Mouse (Mus musculus) heart, postnatal 10 days (tissue): ENCODE measurements around the gene Calr. TPM values are rescaled to one million over a fixed set of nuclear protein-coding genes. Genes with fewer than 3 reads are reported as not detected.

Experiments used
- DNase-seq, 2 experiments: peaks; one replicate each; pipeline ENCODE4 v3.0.0; 2021
- intact Hi-C: fragments of 180-260 bp; cut with DNase I; formaldehyde crosslinking; loops from one replicate; pipeline ENCODE4 v1.15.1; 2025
- total RNA-seq, 2 experiments: library from RNA; stranded (reverse); gene quantifications; 2 replicates each; pipeline ENCODE4 v1.2.3; 2021

Gene Calr
- 100 to 1,000 TPM; 275 to 333 TPM for total RNA-seq

GRCm38 (mm10) chr8:84846722-84847572, at the start of gene Calr:
Gene Calr (minus strand): TSS chr8:84846934.
- peak; percentile 99 to 100 for DNase-seq
- intact Hi-C loops, result loop anchor here (2.0 kb wide), 1 partner anchor 56 kb away; no protein-coding TSS in a partner anchor

GRCm38 (mm10) chr8:84895963-84896362, 49.2 kb upstream of the Calr start:
- no peak for DNase-seq
- intact Hi-C loops, result no loop called here

- intact Hi-C loops, result no loop called here
- peak; percentile 96 for DNase-seq
Measured at GRCm38 (mm10) chr8:84893709-84894134, 47.0 kb upstream of the Calr start, which contains the start of gene Gcdh. Gene Gcdh (minus strand): TSS chr8:84893921.

GRCm38 (mm10) chr8:84892993-84893708, 46.4 kb upstream of the Calr start:
- no peak for DNase-seq
- intact Hi-C loops, result no loop called here

- intact Hi-C loops, result no loop called here
- DNase-seq, result no peak
Measured at GRCm38 (mm10) chr8:84889141-84889540, 42.4 kb upstream of the Calr start.

- no peak for DNase-seq
- intact Hi-C loops, result no loop called here
Measured at GRCm38 (mm10) chr8:84888280-84888679, 41.5 kb upstream of the Calr start.

- intact Hi-C loops, result no loop called here
- DNase-seq, result no peak
Measured at GRCm38 (mm10) chr8:84884728-84885127, 38.0 kb upstream of the Calr start.

- intact Hi-C loops, result no loop called here
- no peak for DNase-seq
Measured at GRCm38 (mm10) chr8:84878915-84879314, 32.2 kb upstream of the Calr start.

- DNase-seq, result no peak
- intact Hi-C loops, result no loop called here
Measured at GRCm38 (mm10) chr8:84877297-84878035, 30.7 kb upstream of the Calr start.

- intact Hi-C loops, result no loop called here
- no peak for DNase-seq
Measured at GRCm38 (mm10) chr8:84874339-84874738, 27.6 kb upstream of the Calr start.

GRCm38 (mm10) chr8:84873016-84873415, 26.3 kb upstream of the Calr start:
- no peak for DNase-seq
- intact Hi-C loops, result no loop called here

GRCm38 (mm10) chr8:84872309-84872965, 25.7 kb upstream of the Calr start:
- peak; percentile 23 to 58 for DNase-seq
- intact Hi-C loops, result no loop called here

GRCm38 (mm10) chr8:84871376-84872308, 24.9 kb upstream of the Calr start, which contains the start of gene Syce2:
Gene Syce2 (plus strand): TSS chr8:84872111.
- peak; percentile 71 to 84 for DNase-seq
- intact Hi-C loops, result no loop called here

GRCm38 (mm10) chr8:84856864-84857441, 10.2 kb upstream of the Calr start, which contains the start of gene Farsa:
Gene Farsa (plus strand): TSS chr8:84856989.
- intact Hi-C loops, result no loop called here
- peak; percentile 95 to 97 for DNase-seq

GRCm38 (mm10) chr8:84856434-84856833, 9.7 kb upstream of the Calr start:
- intact Hi-C loops, result no loop called here
- DNase-seq, result no peak

GRCm38 (mm10) chr8:84847684-84848435, 1.1 kb upstream of the Calr start:
- intact Hi-C loops, result loop anchor here (2.0 kb wide), 1 partner anchor 55 kb away; no protein-coding TSS in a partner anchor
- DNase-seq, result no peak

GRCm38 (mm10) chr8:84846094-84846721, 526 bp downstream of the Calr start:
- intact Hi-C loops, result loop anchor here (2.0 kb wide), 1 partner anchor 57 kb away; no protein-coding TSS in a partner anchor
- no peak for DNase-seq
